Mouse (Mus musculus) naive thymus-derived CD4-positive, alpha-beta T cell, adult 2 months (primary cell): ENCODE results near the gene Bax.

ENCODE experiments used
- DNase-seq: peaks from one replicate; pipeline ENCODE4 v3.0.0-alpha.2; 2011; ENCODE audit warnings: low read depth

Bax gene

DNA sequence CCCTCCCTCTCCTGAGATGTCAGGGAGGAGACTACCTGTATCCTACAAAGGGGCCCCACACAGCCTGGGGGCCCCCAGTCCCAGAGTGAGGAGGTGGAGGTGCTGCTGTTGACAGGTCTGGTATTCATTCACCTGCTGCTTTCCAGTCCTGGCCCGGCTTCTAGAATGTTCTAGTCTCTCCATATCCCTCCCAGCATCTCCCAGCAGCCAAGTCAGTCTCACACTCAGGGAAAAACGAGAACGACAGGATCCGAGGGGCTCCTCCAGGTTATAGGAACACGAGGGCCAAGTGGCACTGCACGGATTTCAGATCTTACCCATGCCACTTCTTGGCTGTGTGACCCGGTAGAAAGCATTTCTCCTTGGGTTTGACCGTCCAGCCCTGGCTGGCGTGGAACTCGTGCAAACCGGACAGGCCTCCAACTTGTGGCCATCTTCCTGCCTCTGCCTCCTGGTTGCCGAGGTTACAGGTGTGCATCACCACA lies 51.9 kb downstream of the Bax start:
- DNase-seq, result no peak

DNA sequence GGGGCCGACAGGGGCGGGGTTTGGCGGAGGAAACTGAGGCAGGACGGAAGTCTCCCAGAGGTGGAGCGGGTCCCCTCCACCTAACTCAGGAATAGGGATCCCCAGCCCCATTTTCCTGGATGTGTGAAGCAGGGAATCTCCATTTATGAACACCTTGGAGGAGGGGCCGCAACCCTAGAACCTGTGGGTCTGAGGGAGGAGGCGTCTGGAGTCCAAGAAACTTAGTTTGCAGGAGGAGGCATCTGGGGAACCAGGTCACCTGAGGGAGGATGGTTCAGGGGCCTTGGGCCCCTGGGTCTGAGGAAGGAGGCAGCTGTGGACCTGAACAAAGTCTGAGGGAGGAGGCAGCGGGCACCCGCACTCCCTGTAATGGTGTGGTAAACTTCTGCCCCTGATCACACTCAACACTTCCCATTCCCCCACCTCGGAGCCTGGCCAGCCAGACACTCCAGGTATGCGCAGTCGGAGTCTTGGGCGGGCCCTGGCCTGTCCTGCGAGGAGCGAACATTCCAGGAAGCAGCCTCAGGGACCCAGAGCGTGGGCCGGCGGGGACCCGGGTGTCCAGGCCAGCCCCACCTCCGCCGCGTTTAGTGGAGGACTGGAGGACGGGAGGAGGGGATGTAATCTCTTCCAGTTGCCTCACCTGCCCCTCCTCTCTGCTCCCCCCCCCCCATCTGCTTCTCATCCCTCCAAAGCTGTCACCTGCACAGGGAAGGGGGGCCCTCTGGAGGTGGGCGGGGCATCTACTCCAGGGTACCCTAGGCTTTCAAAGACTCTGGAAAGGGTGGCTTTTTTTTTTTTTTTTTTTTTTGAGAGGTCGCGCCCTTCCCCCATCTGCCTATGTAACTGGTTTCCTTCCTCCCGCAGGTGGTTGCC lies 52.6 kb downstream of the Bax start:
- peak; percentile 35 for DNase-seq

DNA sequence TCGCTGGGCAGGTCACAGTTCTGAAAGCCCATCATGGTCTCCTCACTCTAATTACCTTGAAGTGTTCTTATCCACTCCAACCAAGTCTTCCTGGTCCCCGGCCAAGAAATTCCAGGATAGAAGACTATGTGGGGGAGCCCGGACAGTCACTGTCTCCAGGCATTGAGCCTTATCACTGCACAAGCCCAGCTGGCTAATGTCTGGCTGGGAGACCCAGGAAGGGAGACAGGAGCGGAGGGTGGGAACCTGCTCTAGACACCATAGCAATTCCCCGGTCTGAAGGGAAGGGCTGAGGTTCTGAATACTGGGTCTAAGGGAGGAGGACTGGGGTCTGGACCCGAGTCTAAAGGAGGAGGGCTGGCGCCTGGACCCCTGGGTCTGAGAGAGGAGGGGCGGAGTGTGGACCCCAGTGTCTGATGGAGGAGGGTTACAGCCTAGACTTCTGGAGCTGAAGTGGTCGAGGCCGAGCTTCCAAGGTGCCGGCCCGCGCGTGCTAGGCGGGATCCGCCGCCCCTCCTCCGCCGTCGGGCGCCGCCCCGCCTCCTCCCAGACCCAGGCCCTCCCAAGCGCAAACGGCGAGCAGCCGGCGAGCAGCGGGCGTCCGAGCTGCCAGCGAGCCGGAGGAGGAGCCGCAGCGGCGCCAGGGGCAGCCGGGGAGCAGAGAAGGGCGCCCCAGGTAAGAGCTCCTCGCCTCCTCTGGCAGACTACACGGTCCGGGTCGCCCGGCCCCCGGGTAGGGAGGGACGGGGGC lies 53.4 kb downstream of the Bax start, which contains the start of gene Ntf5:
Gene Ntf5, plus strand, starts transcription at position 583 of the 751 bp plus-strand sequence.
- peak; percentile 32 for DNase-seq

DNA sequence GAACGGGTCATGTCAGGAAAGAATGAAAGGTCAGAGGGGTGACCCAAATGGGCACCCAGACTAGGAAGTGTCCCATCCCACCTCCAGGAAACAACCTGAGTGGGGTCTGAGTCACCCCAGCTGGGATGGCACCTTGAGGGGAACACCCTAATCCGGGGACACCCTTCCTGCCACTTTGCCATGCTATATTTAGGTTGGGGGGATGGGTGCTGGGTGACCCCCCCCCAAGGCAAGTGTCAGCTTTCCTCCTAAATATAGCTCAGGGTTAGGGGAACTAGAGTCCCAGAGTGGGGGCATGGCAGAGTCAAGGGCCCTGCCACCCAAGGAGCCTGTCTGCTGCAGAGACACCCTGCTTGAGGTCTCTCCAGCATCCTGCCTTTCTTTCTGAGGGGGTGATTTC lies 54.3 kb downstream of the Bax start:
- no peak for DNase-seq
